Mouse (Mus musculus) G1E (cell line): ENCODE measurements around the gene Papola. TPM values are rescaled to one million over a fixed set of nuclear protein-coding genes. Genes with fewer than 3 reads are reported as not detected.

ENCODE experiments used
- ATAC-seq: 2 replicates; pipeline ENCODE4 v1.8.0; 2016; ENCODE audit warnings: mild to moderate bottlenecking; ENCODE audit not compliant: insufficient number of reproducible peaks, poor library complexity, low FRiP score, severe bottlenecking; ENCODE audit errors: extremely low read depth
- DNase-seq: peaks from one replicate; pipeline ENCODE4 v3.0.0; 2012; ENCODE audit warnings: low spot score
- H3K27me3 ChIP-seq: 2 replicates; pipeline ENCODE4 v1.6.1; 2012; ENCODE audit warnings: mild to moderate bottlenecking, low read length, inconsistent platforms; ENCODE audit not compliant: insufficient read depth
- H3K36me3 ChIP-seq: replicated peaks from 2 replicates; pipeline ENCODE3; 2012; ENCODE audit warnings: mild to moderate bottlenecking, inconsistent platforms
- H3K4me1 ChIP-seq: 2 replicates; pipeline ENCODE4 v1.6.1; 2012; ENCODE audit warnings: low read depth, low read length, inconsistent platforms, mixed read lengths; ENCODE audit not compliant: insufficient read depth
- H3K4me3 ChIP-seq: 2 replicates; pipeline ENCODE4 v1.5.1; 2012; ENCODE audit warnings: low read depth, mild to moderate bottlenecking, inconsistent platforms, low read length, moderate library complexity, mixed read lengths
- H3K9me3 ChIP-seq: replicated peaks from 2 replicates; pipeline ENCODE4 v1.6.1; 2012; ENCODE audit warnings: inconsistent platforms
- CTCF ChIP-seq: IDR thresholded peaks from 2 replicates; pipeline ENCODE4 v1.5.1; 2012; ENCODE audit warnings: low read depth, low read length, inconsistent platforms, mixed read lengths
- GATA1 ChIP-seq: IDR thresholded peaks from 2 replicates; pipeline ENCODE4 v1.6.1; 2012; ENCODE audit warnings: borderline replicate concordance, low read length, inconsistent platforms, mixed read lengths
- GATA2 ChIP-seq: IDR thresholded peaks from 2 replicates; pipeline ENCODE4 v1.6.1; 2012; ENCODE audit warnings: low read depth, low read length, inconsistent platforms, borderline replicate concordance
- POLR2AphosphoS5 ChIP-seq: IDR thresholded peaks from 2 replicates; pipeline ENCODE4 v1.6.1; 2012; ENCODE audit warnings: low read depth, low read length, inconsistent platforms; ENCODE audit not compliant: insufficient replicate concordance
- TAL1 ChIP-seq: conservative IDR thresholded peaks from 2 replicates; pipeline ENCODE4 v1.6.1; 2012; ENCODE audit warnings: low read depth, low read length, inconsistent platforms, mixed read lengths
- polyA plus RNA-seq: library from polyadenylated mRNA; stranded (reverse); fragments of >175 nt; gene quantifications from 2 replicates; pipeline ENCODE4 v1.2.3, GENCODE M21; 2012
- total RNA-seq, 2 experiments: library from RNA; stranded (forward) in 1 of 2; stranded (reverse) in 1 of 2; fragments of 200-1000 nt in 1 of 2; fragments of >200 nt in 1 of 2; fragmentation: Nextera tagmentation in 1 of 2; gene quantifications; 2 replicates each; pipeline ENCODE4 v1.2.3; 2014 to 2017

Gene Papola
- total RNA-seq (2014; fragmentation: Nextera tagmentation) (625 and 650 TPM in 2 replicates), total RNA-seq (2017) (232 and 258 TPM in 2 replicates), polyA plus RNA-seq (661 and 673 TPM in 2 replicates)

DNA sequence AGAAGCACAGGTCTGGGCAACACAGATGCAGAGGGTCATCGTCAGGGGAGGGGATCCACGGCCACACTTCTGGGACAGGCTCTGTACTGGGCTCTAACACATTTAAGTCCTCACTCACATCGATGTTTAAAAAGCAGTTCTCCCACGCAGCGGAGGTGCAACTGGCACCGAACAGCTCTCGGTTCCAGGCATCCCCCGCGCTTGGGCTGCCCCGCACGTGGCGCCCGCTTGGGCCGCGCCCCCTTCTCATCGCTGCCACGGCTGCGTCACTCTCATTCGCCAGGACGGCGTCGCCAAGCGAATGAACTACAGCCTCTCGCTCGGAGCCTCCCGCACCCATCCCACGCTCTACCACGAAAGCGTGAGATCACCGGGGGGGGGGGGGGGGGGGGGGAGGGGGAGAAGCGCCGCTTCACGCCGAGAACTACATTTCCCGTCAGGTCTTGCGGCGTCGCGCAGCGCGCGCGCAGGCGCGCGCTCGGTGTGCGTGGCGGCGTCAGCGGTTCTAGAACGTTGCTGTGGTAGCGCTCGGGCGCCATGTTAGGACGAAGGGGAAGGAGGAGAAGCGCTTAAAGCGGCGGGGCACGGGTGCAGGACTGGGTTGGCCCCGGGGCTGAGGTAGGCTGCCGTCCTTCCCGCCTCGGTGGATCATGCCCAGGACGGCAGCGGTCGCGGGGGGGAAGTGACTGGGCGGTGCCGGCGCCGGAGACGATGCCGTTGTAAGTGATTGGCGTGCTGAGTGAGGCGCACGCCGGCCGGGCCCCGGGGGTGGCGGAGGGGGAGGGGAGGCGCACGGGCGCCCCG lies at the start of gene Papola:
Gene Papola (plus strand): TSS at position 499 of the 804 bp plus-strand sequence.
- no peak for TF ChIP-seq CTCF
- TF ChIP-seq TAL1: no peak
- TF ChIP-seq POLR2AphosphoS5: no peak
- TF ChIP-seq GATA1: no peak
- TF ChIP-seq GATA2: no peak
- Histone ChIP-seq H3K4me1 (peaks cover 39% of the 10 kb centered on the region), H3K27me3 (no peaks in the 10 kb centered on the region), H3K9me3 (no peaks in the 10 kb centered on the region), H3K36me3 (peaks cover 32% of the 10 kb centered on the region), H3K4me3 (peak within 1 kb of the TSS; percentile 89)
- ATAC-seq (peak; percentile 75), DNase-seq (peak; percentile 88)

DNA sequence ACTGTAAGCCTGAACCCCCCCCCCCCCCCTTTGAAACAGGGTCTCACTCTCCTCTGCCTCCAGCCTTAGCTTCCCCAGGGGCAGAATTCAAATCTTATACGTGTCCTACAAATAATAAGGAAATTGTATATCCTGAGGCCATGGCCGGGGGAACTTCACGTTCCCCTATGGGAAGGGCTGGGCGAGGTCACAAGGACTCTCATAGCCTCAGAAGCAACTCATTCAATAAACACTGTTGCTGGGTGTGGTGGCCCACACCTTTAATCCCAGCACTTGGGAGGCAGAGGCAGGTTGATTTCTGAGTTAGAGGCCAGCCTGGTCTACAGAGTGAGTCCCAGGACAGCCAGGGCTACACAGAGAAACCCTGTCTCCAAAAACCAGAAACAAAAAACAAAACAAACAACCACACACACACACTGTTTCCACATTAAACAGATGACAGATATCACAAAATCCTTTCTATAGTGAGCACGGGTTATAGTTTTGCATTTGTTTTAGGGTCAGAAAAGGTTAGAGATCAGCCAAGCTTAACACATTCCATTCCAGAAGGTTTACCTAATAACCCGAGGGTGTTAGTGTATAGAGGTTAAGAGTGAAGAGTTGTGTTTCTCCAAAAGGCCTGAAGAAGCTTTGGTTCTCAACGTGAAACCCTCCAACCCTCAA lies 49.1 kb upstream of the Papola start:
- Histone ChIP-seq H3K4me3 (no peak overlapping the region), H3K9me3 (peaks cover 18% of the 10 kb centered on the region), H3K27me3 (no peaks in the 10 kb centered on the region), H3K36me3 (no peaks in the 10 kb centered on the region), H3K4me1 (peaks cover 56% of the 10 kb centered on the region)
- TF ChIP-seq POLR2AphosphoS5: no peak
- no peak for TF ChIP-seq GATA2
- TF ChIP-seq TAL1: no peak
- no peak for TF ChIP-seq GATA1
- no peak for TF ChIP-seq CTCF
- ATAC-seq: no peak
- no peak for DNase-seq

DNA sequence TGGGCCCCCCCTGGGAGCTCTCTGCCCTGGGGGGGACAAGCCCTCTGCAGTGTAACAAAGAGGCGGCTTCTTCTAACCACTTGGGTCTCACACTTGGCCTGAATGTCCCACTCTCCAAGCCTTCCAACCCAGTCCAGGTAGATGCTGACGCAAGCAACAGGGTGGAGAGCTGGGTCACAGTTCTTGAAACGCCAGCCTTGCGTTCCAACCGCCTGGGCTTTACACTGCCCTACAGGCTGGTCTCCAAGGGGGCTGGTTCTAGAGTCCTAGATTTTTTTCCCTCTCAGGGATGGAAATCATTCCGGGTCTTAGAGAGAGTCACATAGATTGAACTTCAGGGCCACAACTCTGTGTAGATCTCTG lies 48.6 kb upstream of the Papola start:
- H3K4me3 ChIP-seq: no peak overlapping the region
- no peak for TF ChIP-seq TAL1
- TF ChIP-seq GATA2: no peak
- no peak for TF ChIP-seq POLR2AphosphoS5
- no peak for TF ChIP-seq CTCF
- TF ChIP-seq GATA1: no peak
- ATAC-seq (no peak), DNase-seq (no peak)
- peaks cover 53% of the 10 kb centered on the region for H3K4me1 ChIP-seq
- no peaks in the 10 kb centered on the region for H3K36me3 ChIP-seq
- H3K9me3 ChIP-seq: peaks cover 20% of the 10 kb centered on the region
- H3K27me3 ChIP-seq: no peaks in the 10 kb centered on the region

DNA sequence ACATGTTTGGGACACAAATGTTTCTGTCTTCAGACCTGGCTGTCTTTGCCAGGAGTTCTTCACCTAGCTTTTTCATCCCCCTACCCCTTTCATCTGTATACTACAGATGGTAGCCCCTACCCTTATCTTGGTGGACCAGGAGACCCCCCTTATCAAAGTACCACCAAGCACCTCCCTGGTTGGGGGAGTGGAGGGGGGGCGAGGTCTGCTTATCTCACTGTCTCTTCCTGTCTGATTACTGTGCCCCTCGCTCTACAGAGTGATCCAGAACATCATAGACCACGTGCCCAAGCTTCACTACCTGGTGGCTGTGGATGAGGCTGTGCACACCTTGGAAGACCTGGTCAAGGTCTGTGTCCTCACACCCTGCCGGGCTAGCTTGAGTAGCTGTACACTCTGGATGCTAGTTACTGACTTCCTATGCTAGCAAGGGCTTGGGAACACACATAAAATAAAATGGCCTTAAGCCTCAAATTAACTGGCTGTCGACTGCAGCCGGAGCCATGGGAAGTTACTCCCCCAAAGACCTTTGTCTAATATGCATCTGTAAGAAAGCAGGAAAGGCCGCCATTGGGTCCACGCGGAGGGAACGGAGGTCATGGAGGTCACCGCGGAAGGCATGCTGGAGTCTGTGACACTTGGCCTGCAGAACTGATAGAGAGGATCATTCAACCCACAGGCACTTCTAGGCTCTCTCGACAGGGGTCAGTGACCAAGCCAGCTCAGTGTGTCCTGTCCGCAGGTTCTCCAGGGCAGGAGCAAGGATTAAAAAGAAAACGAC lies 46.0 kb upstream of the Papola start:
- DNase-seq (no peak), ATAC-seq (peak; percentile 67)
- no peaks in the 10 kb centered on the region for H3K36me3 ChIP-seq
- peak overlapping the region; percentile 24; the same call in 1 of the 2 replicates for H3K4me3 ChIP-seq
- no peak for TF ChIP-seq GATA1
- TF ChIP-seq TAL1: peak; percentile 85
- no peaks in the 10 kb centered on the region for H3K27me3 ChIP-seq
- peaks cover 43% of the 10 kb centered on the region for H3K9me3 ChIP-seq
- H3K4me1 ChIP-seq: peaks cover 35% of the 10 kb centered on the region

DNA sequence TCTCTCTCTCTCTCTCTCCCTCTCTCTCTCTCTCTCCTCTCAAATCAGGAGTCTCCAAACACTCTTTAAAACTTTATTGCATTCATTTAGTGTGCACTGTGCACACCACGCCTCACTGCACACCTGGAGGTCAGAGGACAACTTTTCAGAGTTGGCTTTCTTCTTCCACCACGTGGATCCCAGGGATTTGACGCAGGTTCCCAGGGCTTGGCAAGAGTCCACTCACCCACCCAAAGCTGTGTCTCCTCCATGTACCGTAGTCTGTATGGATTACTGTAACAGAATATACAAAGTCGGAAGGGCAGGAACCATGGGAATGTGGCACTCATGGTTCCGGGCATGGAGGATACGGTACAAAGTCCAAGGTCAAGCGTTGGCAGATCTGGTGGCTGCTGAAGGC lies 44.8 kb upstream of the Papola start:
- TF ChIP-seq GATA1: no peak
- no peak for TF ChIP-seq CTCF
- no peak for TF ChIP-seq POLR2AphosphoS5
- no peak for TF ChIP-seq TAL1
- no peak for TF ChIP-seq GATA2
- Histone ChIP-seq H3K4me3 (no peak overlapping the region), H3K36me3 (no peaks in the 10 kb centered on the region), H3K9me3 (peaks cover 54% of the 10 kb centered on the region), H3K27me3 (no peaks in the 10 kb centered on the region), H3K4me1 (peaks cover 32% of the 10 kb centered on the region)
- ATAC-seq: no peak
- DNase-seq: no peak

DNA sequence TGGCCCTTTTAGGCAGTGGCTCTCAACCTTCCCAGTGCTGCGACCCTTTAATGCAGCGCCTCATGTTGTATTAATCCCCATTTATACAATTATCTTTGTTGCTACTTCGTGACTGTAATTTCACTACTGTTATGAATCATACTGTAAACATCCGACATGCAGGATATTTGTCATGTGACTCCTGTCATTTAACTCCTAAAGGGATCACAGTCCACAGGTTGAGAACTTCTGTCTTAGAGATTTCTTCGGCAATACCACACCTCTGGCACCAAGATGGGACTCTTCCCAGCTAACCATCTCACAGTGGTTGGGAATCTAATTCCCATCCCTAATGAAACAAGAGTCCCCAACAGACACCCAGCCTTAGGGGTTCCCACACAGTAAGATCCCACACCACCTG lies 36.4 kb upstream of the Papola start:
- no peak overlapping the region for H3K4me3 ChIP-seq
- peaks cover 15% of the 10 kb centered on the region for H3K4me1 ChIP-seq
- H3K9me3 ChIP-seq: peaks cover 46% of the 10 kb centered on the region
- no peaks in the 10 kb centered on the region for H3K36me3 ChIP-seq
- peaks cover 4% of the 10 kb centered on the region; the same call in 1 of the 2 replicates for H3K27me3 ChIP-seq
- TF ChIP-seq CTCF: no peak
- no peak for TF ChIP-seq GATA1
- TF ChIP-seq POLR2AphosphoS5: no peak
- TF ChIP-seq GATA2: no peak
- TF ChIP-seq TAL1: no peak
- DNase-seq (no peak), ATAC-seq (no peak)
